Mouse (Mus musculus) ES-E14 (cell line): ENCODE data around the gene Tk1. TPM values are rescaled to one million over a fixed set of nuclear protein-coding genes. Genes with fewer than 3 reads are reported as not detected.
A peak's percentile ranks its signal among the peaks of the same experiment; 100 is the strongest.
"Not testable (repeated sequence)": the region's sequence is repeated elsewhere in the genome, so short reads cannot be mapped to it uniquely, and the experiment has no call there.

ENCODE experiments used
- DNase-seq: peaks from one replicate; pipeline ENCODE4 v3.0.0-alpha.2; 2013; ENCODE audit warnings: low read depth, low spot score
- H3K27ac ChIP-seq: 2 replicates; pipeline ENCODE4 v1.5.1; 2012; ENCODE audit warnings: low read depth, mild to moderate bottlenecking, low read length, moderate library complexity, mixed read lengths; ENCODE audit not compliant: poor library complexity, insufficient read depth, severe bottlenecking
- H3K36me3 ChIP-seq: 2 replicates; pipeline ENCODE4 v1.6.1; 2012; ENCODE audit warnings: mild to moderate bottlenecking, low read length, moderate library complexity, mixed read lengths; ENCODE audit not compliant: control insufficient read depth, poor library complexity, insufficient read depth, severe bottlenecking
- H3K4me1 ChIP-seq, 2 experiments: fragments of 150-350 bp in 1 of 2; sonication (generic) in 1 of 2; 2 replicates each; pipeline ENCODE4 v1.6.1; 2012; ENCODE audit warnings: low read length in 2 of 2, mild to moderate bottlenecking in 1 of 2, mixed read lengths in 1 of 2; ENCODE audit not compliant: control insufficient read depth in 2 of 2, insufficient read depth in 2 of 2, poor library complexity in 1 of 2
- H3K4me3 ChIP-seq, 2 experiments: fragments of 150-350 bp in 1 of 2; sonication (generic) in 1 of 2; 2 replicates each; pipeline ENCODE4 v1.5.1; 2012; ENCODE audit warnings: low read length in 2 of 2, low read depth in 1 of 2, mild to moderate bottlenecking in 1 of 2, mixed read lengths in 1 of 2; ENCODE audit not compliant: insufficient read depth in 1 of 2, poor library complexity in 1 of 2, severe bottlenecking in 1 of 2
- H3K9ac ChIP-seq: 2 replicates; pipeline ENCODE4 v1.6.1; 2012; ENCODE audit warnings: low read depth, mild to moderate bottlenecking, low read length, mixed read lengths; ENCODE audit not compliant: poor library complexity, insufficient read depth, severe bottlenecking
- H3K9me3 ChIP-seq: fragments of 150-350 bp; sonication (generic); 2 replicates; pipeline ENCODE4 v1.6.1; 2012; ENCODE audit warnings: low read depth, mild to moderate bottlenecking, low read length; ENCODE audit not compliant: control insufficient read depth, insufficient read depth
- CHD2 ChIP-seq: IDR thresholded peaks from 2 replicates; pipeline ENCODE4 v1.6.1; 2014; ENCODE audit warnings: mild to moderate bottlenecking, low read depth, low read length, inconsistent platforms
- HCFC1 ChIP-seq: IDR thresholded peaks from 2 replicates; pipeline ENCODE4 v1.6.1; 2012; ENCODE audit warnings: low read length, inconsistent platforms, borderline replicate concordance; ENCODE audit not compliant: insufficient read depth
- MAFK ChIP-seq: IDR thresholded peaks from 2 replicates; pipeline ENCODE4 v1.6.1; 2014; ENCODE audit warnings: mild to moderate bottlenecking, low read depth, low read length, inconsistent platforms; ENCODE audit not compliant: insufficient read depth
- ZC3H11A ChIP-seq: IDR thresholded peaks from 2 replicates; pipeline ENCODE4 v1.6.1; 2012; ENCODE audit warnings: low read depth, mild to moderate bottlenecking, inconsistent platforms, low read length, borderline replicate concordance
- ZNF384 ChIP-seq: IDR thresholded peaks from 2 replicates; pipeline ENCODE4 v1.6.1; 2012; ENCODE audit warnings: low read depth, low read length, inconsistent platforms
- in situ Hi-C, 2 experiments: fragments of 600-800 bp; cut with MboI; formaldehyde crosslinking; loops; one replicate each; pipeline ENCODE4 v1.15.1; 2025; ENCODE audit warnings: low sequenced_read_pairs in 2 of 2, inconsistent platforms in 1 of 2; ENCODE audit not compliant: unreplicated experiment in 2 of 2
- total RNA-seq: library from RNA; depleted of rRNA; stranded (reverse); fragments of 300-350 nt; gene quantifications from 2 replicates; pipeline ENCODE4 v1.2.3, GENCODE M21; 2012

Tk1 gene
- total RNA-seq, 1 experiment = 89.3 TPM

GRCm38 (mm10) chr11:117791441-117791761, 34.5 kb downstream of the Tk1 start:
- Histone ChIP-seq H3K27ac (no peak overlapping the region), H3K36me3 (no peaks in the 10 kb centered on the region), H3K9me3 (no peaks in the 10 kb centered on the region), H3K4me1 (peaks cover 4 to 26% of the 10 kb centered on the region in 2 experiments; a peak in 2 of 4 replicates), H3K4me3 (no peak overlapping the region), H3K9ac (no peak overlapping the region)
- no peak for DNase-seq
- TF ChIP-seq ZNF384 (no peak), CHD2 (no peak), HCFC1 (no peak), MAFK (no peak), ZC3H11A (no peak)
- in situ Hi-C loops = no loop called here

- H3K9me3 ChIP-seq = no peaks in the 10 kb centered on the region
- no peak for TF ChIP-seq MAFK
- no peak for TF ChIP-seq HCFC1
- no peak for TF ChIP-seq CHD2
- no peak for TF ChIP-seq ZC3H11A
- no peak for TF ChIP-seq ZNF384
- no peak for DNase-seq
- H3K4me1 ChIP-seq = peaks cover 4 to 27% of the 10 kb centered on the region in 2 experiments; a peak in 2 of 4 replicates
- in situ Hi-C loops = no loop called here
- peak overlapping the region; percentile 2 to 3; a peak in 2 of 4 replicates for H3K4me3 ChIP-seq
- H3K27ac ChIP-seq = no peak overlapping the region
- no peaks in the 10 kb centered on the region for H3K36me3 ChIP-seq
- H3K9ac ChIP-seq = no peak overlapping the region
Observed at GRCm38 (mm10) chr11:117790703-117791440, 35.0 kb downstream of the Tk1 start.

DNA sequence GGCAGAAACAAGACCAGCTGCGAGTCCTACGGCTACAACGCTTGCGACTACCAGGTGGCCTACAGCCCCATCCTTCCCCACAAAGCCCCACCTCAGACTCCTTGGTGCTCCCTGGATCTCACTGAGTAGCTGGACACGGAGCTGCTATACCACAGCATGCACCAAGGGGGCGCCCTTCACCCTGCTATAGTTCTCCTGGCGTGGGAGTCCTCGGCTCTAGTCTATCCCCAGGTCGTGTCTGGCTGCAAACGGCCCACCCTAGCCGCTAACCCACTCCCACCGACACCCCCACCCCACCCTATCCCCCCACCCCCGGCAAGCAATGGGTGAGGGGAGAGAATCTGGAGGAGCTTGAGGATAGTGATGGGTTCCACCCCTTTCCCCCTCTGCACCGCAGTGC, 35.6 kb downstream of the Tk1 start:
- Histone ChIP-seq H3K36me3 (no peaks in the 10 kb centered on the region), H3K4me1 (peaks cover 4 to 27% of the 10 kb centered on the region in 2 experiments; a peak in 2 of 4 replicates), H3K4me3 (peak overlapping the region; percentile 5 to 9; a peak in 2 of 4 replicates), H3K27ac (no peak overlapping the region), H3K9ac (0 out of 2 replicates have a peak overlapping the region, but pooled peaks have one; percentile 9), H3K9me3 (no peaks in the 10 kb centered on the region)
- TF ChIP-seq CHD2 = no peak
- TF ChIP-seq HCFC1 = no peak
- no peak for TF ChIP-seq ZNF384
- in situ Hi-C loops = no loop called here
- DNase-seq = no peak

DNA sequence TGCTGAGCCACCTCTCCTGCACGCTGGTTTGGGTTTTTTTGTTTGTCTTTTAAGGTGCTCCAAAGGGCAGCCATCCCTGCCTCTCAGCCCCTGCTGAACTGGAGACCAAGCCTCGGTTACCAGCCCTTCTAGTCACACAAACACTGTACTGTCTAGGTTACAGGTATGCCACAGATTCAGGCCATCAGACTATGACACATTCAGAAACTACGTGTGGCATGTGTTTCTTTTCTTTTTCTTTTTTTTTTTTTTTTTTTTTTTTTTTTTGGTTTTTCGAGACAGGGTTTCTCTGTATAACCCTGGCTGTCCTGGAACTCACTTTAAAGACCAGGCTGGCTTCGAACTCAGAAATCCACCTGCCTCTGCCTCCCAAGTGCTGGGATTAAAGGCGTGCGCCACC, 37.4 kb downstream of the Tk1 start:
- H3K4me3 ChIP-seq, H3K27ac ChIP-seq, in situ Hi-C loops, H3K36me3 ChIP-seq, H3K9me3 ChIP-seq, DNase-seq, H3K9ac ChIP-seq: not testable (repeated sequence)
- H3K4me1 ChIP-seq = peaks cover 8 to 29% of the 10 kb centered on the region in 2 experiments; a peak in 2 of 4 replicates

DNA sequence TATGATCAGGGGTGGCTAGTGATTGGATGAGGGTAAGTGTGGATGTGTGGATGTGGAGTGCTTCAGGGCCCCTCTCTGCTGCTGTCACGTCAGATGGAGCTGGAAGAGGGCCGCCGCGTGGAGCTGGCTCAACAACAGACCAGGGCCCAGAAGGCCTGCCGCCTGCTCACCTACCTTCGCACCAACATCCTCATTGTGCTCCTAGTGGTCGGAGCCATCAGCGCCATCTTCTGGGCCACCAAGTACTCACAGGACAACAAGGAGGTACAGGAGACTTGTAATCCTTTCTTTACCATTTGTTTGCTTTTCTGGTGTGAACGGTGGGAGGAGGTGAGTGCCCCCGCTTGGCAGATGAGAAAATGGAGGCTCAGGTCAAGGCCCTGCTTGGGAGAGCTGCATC, 39.6 kb downstream of the Tk1 start:
- Histone ChIP-seq H3K4me3 (no peak overlapping the region), H3K9ac (no peak overlapping the region), H3K4me1 (peaks cover 10 to 29% of the 10 kb centered on the region in 2 experiments; a peak in 3 of 4 replicates), H3K36me3 (no peaks in the 10 kb centered on the region), H3K27ac (no peak overlapping the region), H3K9me3 (no peaks in the 10 kb centered on the region)
- in situ Hi-C loops = no loop called here
- DNase-seq = no peak
- peak; percentile 27; the same call in 1 of the 2 replicates for TF ChIP-seq ZC3H11A
- no peak for TF ChIP-seq HCFC1
- no peak for TF ChIP-seq MAFK
